Mouse (Mus musculus): ENCODE results near the gene Ces1c. TPM values are rescaled to one million over a fixed set of nuclear protein-coding genes. Genes with fewer than 3 reads are reported as not detected.

The Ces1c gene
- not detected for polyA plus RNA-seq (2017; shearing (Covaris generic))

GRCm38 (mm10) chr8:93131233-93131980, at the start of gene Ces1c:
TSS of gene Ces1c (minus strand) at chr8:93131283.

GRCm38 (mm10) chr8:93079887-93080286, 51.2 kb downstream of the Ces1c start, which contains the start of gene Ces1b:
TSS of gene Ces1b (minus strand) at chr8:93080017.

Other genes with a start within 250 kb of the Ces1c start
- gene Capns2, start 229.9 kb downstream of the Ces1c start, polyA plus RNA-seq (2017; shearing (Covaris generic)): not detected
- gene Slc6a2, start 171.2 kb downstream of the Ces1c start, polyA plus RNA-seq (2017; shearing (Covaris generic)): not detected
- not detected for gene Ces1a, start 83.1 kb downstream of the Ces1c start, polyA plus RNA-seq (2017; shearing (Covaris generic))
- gene Ces1b, start 51.3 kb downstream of the Ces1c start, polyA plus RNA-seq (2017; shearing (Covaris generic)): not detected
- not detected for gene Ces1d, start 66.6 kb upstream of the Ces1c start, polyA plus RNA-seq (2017; shearing (Covaris generic))
- gene Ces1e, start 98.3 kb upstream of the Ces1c start, polyA plus RNA-seq (2017; shearing (Covaris generic)): not detected
- not detected for gene Ces1f, start 148.5 kb upstream of the Ces1c start, polyA plus RNA-seq (2017; shearing (Covaris generic))
- gene Ces1g, start 206.0 kb upstream of the Ces1c start, polyA plus RNA-seq (2017; shearing (Covaris generic)): not detected
- gene Ces1h, start 248.4 kb upstream of the Ces1c start, polyA plus RNA-seq (2017; shearing (Covaris generic)): not detected